Mouse (Mus musculus) monocyte, adult 2 months (primary cell): ENCODE measurements around the gene Gm49395.

Experiments
- DNase-seq, 2 experiments: peaks; one replicate each; pipeline ENCODE4 v3.0.0; 2022; ENCODE audit warnings: low spot score in 2 of 2, low read depth in 1 of 2

Gene Gm49395

DNA sequence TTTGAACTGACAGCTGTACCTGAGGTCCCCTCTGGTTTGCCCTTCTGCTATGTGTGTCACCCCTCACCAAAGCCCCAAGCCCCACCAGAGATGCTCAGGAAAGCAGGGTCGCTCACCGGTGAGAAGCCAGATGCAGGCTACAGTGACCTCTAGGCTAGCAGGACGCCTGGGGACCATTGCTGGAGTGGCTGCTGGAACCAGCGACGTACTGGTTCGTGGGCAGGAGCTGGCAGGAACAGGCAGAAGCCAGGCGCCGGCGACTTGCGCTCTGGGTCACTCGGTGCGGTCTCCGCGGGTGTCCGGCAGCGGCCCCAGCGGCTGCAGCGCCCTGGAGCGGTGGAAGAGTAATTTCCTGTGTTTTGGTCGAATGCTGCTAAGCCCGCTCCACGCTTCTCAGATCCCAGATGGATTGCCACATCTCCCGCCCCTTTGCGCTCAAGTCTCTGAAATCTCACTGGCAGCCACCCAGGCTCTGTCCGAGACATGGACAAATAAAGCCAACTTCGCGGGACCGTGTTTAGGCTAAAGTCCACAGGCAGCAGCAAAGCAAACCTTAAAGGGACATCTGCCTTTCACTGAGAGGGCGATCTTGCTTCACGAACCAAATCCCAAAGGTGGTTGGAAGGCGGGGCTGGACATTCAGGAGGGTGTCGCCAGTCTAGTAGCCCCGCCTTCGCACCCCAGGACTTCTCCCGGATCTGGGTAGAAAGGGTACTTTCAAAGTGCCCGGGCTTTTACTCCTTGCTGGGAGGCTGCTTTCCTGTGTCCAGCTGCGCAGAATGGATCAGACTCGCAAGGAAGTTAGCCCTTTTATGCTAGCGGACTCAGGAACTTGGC is at the start of gene Gm49395, which contains the start of gene Itga1:
Gm49395 (minus strand) TSS at position 567 of the 837 bp plus-strand sequence.
Itga1 (minus strand) TSS at position 610 of the 837 bp plus-strand sequence.
- DNase-seq = peak; percentile 20 to 21

DNA sequence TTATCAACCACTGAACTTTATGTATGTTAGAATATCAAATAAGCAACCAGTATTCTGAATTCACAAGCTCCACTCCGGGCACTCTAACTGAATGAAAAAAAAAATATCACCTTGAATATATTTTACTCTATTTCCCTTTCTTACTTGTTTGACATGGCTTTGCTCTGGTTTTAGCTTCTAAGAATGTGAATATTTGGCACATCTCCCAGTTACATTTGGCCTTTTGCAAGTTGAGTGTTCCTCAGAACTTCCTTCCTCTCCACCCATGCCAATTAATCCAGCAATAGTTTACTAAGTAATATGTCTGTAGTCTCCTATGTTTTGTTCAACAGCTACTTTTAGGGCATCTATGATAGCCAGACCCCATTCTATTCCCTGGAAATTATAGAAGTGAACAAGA is 48.9 kb upstream of the Gm49395 start:
- no peak for DNase-seq

- no peak for DNase-seq
Measured at GRCm38 (mm10) chr13:115149849-115150248, 48.1 kb upstream of the Gm49395 start.

DNA sequence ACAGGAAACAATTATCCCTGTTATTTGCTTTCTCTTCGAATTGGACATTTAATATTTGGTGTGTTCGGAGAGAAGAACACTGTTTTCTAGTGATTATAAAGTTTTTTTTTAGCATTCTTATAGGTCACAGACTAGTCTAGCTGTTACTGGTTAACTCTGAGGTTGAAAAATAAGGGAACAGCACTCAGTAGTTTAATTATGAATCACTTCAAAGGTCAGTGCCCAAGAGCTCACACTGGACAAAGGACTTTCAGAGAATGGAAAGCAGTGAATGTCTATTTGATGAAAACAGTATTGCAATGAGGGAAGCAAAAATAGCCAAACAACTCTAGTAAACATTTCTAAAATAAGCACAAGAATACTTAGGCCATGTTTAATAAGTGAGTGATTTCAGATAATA is 41.9 kb upstream of the Gm49395 start:
- no peak for DNase-seq

GRCm38 (mm10) chr13:115142066-115142465 is 40.3 kb upstream of the Gm49395 start:
- DNase-seq = no peak

- no peak for DNase-seq
Measured at GRCm38 (mm10) chr13:115138513-115138912, 36.8 kb upstream of the Gm49395 start.

DNA sequence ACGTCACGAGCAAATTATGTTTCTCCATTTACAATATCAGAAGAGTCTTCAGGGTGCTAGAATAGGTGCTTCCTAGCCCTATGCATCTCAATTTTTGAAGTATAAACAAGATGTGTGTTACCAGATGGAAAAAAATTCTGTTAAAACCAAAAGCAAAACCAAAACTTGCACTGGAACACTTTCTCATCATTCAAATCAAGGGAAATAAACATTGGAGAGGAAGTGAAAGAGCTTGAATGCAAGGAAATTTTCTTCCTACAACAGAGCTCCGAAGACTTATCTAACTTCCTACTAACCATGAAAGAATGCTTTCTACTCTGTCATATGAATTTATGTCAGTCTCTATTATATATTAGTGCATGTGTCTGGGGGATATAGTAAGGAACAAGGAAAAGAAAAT is 35.0 kb upstream of the Gm49395 start:
- DNase-seq = no peak

DNA sequence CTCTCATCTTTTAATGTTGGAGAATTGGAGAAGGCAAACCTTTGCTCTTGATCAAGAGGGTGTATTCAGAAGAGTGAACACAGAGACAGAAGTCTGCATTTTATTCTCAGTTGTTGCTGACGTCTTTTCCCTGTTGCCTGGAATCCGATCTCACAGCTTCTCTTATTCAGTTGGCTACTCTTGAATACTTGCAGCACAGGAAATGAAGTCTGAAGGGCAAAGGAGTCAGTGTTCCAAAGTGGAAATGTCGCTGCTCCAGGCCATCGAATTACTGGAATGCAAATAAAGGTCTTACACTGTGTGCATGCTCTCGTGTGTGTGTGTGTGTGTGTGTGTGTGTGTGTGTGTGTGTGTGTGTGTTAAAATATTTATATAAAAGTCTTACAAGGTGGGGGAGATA is 30.7 kb upstream of the Gm49395 start:
- DNase-seq = no peak

DNA sequence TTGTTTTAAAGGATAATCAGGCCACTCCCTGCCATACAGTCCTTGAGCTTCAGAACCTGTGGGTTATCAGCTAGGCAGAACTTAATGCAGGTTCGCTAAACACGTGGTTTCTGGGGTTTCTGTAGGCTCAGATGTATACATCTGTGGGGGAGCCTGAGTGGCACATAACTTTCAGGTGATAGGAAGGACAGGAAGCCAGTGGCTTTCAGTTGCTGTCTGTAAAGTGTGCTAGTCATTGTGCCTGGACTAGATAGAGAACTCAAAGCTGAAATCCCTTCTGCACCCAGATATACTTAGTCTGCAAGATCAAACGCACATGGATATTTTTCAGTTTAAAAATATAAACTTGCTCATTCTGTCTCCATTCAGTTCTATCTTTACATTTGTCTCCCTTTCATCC is 29.7 kb upstream of the Gm49395 start:
- no peak for DNase-seq

- DNase-seq = no peak
Measured at GRCm38 (mm10) chr13:115130035-115130434, 28.3 kb upstream of the Gm49395 start.

GRCm38 (mm10) chr13:115127826-115128225 is 26.1 kb upstream of the Gm49395 start:
- DNase-seq = no peak

DNA sequence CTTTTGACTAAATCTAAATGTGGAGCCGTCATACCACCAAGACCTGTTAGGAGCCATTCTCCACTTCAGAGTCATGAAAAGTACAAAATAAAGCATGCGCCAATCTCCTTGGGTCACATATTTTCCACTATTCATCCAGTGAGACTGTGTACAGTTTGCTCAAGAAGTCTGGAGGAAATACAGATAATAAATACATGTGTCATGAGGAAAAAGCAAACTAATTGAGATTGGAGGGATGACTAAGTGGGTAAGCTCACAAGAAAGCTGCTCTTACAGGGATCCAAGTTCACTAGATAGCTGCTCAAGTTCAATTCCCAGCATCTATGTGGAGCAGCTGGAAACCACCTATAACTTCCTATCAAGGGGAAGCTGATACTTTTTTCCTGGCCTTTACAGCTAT is 24.8 kb upstream of the Gm49395 start:
- DNase-seq = no peak

GRCm38 (mm10) chr13:115125130-115125529 is 23.4 kb upstream of the Gm49395 start:
- no peak for DNase-seq

GRCm38 (mm10) chr13:115124521-115124920 is 22.8 kb upstream of the Gm49395 start:
- no peak for DNase-seq

GRCm38 (mm10) chr13:115118756-115119155 is 17.0 kb upstream of the Gm49395 start:
- DNase-seq = no peak

DNA sequence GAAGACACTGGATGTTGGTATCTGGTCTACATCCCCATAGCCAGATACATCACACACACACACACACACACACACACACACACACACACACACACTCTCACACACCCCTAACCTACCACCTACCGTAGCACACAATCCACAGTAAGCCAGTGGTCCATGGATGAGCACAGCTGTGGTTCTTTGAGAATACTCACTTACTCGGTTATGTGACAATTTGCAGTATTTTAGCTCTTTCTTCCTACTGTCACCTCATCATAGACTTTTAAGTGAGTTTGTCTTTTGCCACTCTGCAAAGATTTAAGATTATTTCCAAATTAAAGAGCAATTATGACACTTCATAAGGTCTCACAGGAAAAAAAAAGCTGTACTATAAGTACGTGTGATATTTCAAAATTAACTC is 16.5 kb upstream of the Gm49395 start:
- DNase-seq = no peak

GRCm38 (mm10) chr13:115116930-115117621 is 15.4 kb upstream of the Gm49395 start:
- DNase-seq = no peak

DNA sequence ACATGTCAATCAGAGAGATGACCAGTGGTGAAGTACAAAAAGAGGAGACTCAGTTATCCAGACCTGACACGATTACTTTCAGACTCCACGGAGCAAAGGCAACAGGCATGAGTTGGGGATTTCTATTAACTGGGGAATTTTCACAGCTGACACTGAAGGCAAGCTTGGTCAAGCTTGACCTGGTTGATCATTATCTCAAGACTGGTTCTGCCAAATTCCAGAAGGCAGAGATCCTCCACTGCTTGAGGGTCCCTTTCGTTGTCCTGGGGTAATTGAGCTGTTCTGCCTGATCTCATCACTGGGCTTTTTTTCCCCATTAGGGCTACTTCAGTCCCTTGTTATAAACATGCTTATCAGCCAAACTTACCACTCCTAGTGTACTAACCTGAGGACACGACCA is 7.9 kb upstream of the Gm49395 start:
- DNase-seq = no peak

- no peak for DNase-seq
Measured at GRCm38 (mm10) chr13:115107436-115107835, 5.7 kb upstream of the Gm49395 start.

- DNase-seq = no peak
Measured at GRCm38 (mm10) chr13:115106183-115106582, 4.5 kb upstream of the Gm49395 start.

DNA sequence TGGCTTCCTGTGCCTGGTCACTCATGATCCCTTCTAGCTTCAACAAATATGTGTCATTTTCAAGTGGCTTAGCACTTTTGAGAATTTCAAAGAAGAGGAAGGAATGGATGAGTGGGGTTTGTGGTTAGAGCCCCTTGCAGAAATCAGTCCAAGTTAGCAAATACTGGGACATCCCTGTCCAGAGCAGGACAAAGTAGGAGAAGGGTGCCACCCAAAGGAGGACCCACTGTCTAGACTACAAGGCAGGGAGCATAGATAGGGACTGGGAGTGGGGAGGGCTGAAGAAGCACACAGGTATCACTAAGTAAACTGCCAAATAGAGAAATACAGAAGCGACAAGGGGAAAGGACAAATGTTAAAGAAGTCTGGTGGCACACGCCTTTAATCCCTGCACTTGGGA is 1.0 kb upstream of the Gm49395 start:
- DNase-seq = no peak

DNA sequence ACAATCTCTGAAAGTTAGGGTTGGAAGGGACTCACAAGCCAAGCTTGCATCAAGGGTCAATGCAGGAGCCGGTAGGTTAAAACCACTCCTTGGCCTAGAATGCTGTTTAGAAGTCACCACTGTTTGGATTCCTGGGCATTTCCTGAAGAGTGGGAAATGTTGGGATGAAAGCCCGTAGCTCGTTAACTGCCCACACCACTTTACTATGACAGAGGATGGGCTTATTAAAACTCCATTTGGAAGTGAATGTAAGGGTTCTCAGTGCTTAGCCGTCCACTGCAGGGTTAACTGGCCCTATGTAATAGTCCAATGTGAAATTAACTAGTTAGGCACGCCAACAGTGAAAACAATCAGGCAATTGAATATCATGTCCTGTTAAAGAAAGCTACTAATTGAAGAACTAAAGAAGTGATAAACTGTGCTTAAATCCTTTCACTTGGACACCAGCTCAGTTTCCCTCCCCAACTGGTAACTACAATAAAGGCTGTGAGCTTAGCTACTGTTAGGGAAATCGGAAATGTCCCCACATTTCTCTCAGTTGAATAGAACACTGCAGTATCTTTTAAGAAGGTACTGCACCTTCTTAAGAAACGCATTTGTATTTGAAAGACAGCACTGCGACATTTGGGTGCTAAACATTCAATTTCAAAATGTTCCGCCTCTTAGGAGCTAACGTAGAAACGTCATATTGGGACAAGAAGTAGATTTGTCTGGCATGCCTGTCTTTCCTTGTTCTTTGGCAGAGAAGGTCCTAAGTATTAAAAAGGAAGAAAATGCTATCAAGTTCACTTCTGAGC is 1.1 kb downstream of the Gm49395 start:
- DNase-seq = no peak
